Mouse (Mus musculus): ENCODE results near the gene Elavl4. TPM values are rescaled to one million over a fixed set of nuclear protein-coding genes. Genes with fewer than 3 reads are reported as not detected.

Elavl4 gene
- polyA plus RNA-seq, 2 experiments = 1.1 to 2.8 TPM

DNA sequence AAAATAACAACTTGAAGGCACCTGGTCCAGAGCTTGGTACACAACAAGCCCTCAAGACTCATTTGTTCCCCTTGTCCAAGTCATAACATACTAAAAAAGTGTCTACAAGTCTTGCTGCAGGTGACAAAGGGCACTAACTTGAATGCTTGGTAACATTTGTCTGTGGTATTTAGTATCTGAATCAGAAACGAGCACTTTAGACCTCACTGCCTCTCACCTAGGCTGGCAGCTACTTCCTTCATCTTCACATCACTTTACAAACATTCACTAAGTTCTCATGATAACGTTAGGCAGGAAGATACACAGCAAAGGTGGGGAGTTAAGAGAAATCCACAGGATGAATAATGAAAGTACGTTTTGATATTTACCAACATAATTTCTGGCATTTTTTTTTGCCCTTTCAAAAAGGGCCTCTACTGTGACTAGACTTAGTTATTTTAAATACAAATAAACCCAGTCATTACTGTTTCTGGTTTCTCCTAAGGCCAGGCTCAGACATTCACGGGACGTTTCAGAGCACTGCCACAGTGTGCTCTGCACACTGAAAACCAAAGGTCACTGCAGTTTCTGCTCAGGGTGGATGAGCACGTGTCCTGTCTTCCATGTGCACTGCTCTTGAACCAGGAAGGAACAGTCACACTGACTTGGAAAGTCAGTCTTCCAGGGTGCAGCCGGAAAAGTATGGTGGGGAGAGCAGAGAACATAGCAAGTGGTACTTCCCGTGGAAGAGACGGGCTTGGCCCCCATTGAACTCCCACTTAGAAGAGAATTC lies 84.7 kb downstream of the Elavl4 start:
- 78% methylated on average over 9 of the region's 9 CpGs for WGBS

DNA sequence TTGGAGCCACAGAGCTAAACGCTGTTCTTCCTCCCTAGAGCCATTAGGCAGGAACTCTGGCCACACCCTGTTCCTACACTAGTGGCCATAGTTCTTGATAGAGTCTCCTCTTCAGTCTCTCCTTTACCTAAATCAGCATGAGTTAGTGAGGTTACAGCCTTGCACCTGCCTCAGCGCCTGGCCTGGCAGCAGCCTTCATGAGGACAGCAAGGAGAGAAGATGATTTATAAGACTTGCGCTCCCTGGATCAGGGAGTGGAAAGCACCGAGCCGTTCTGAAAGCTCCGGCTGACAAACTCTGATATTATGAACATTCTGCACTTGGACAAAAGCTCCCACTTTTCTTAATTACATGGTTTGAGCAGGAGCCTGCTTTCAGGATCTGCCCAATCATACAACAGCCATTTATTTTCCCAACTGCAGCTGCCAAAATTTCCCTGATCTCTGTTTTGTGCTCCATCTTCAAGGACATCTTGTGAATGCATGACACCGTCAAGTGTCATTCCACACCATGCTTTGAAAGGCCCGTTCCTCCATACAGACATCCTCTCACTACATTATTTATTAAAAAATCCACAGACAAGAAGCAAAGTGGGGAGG lies 87.3 kb downstream of the Elavl4 start:
- DNase-seq (ENCODE audit: low spot score) (no peak), ATAC-seq (ENCODE audit: low FRiP score, low read depth) (no peak)
- Histone ChIP-seq H3K27ac (replicated peaks; ENCODE audit: low read depth, low read length) (no peak overlapping the region), H3K27me3 (ENCODE audit: control insufficient read depth, insufficient read depth, low read length) (no peaks in the 10 kb centered on the region), H3K9me3 (ENCODE audit: control insufficient read depth, low read length) (no peaks in the 10 kb centered on the region), H3K36me3 (ENCODE audit: control insufficient read depth, insufficient read depth, low read length) (no peaks in the 10 kb centered on the region), H3K4me2 (replicated peaks; ENCODE audit: low read depth, low read length, severe bottlenecking) (no peak overlapping the region), H3K4me1 (ENCODE audit: control insufficient read depth, insufficient read depth, low read length) (no peaks in the 10 kb centered on the region), H3K4me3 (replicated peaks; ENCODE audit: low read length) (no peak overlapping the region), H3K9ac (ENCODE audit: low read depth, low read length, severe bottlenecking) (no peak overlapping the region)
- TF ChIP-seq POLR2A (IDR thresholded peaks at IDR 0.05; ENCODE audit: borderline replicate concordance, extremely low read depth, insufficient read depth, insufficient read length) = no peak
- 71% methylated on average over 8 of the region's 8 CpGs for WGBS

More for the DNA sequence above, 84.7 kb downstream of the Elavl4 start:
- H3K4me3 ChIP-seq (replicated peaks; ENCODE audit: low read length) = no peak overlapping the region
- no peak for TF ChIP-seq POLR2A (IDR thresholded peaks at IDR 0.05; ENCODE audit: borderline replicate concordance, extremely low read depth, insufficient read depth, insufficient read length)
- no peak for DNase-seq (ENCODE audit: low spot score)
- H3K9ac ChIP-seq (ENCODE audit: low read depth, low read length, severe bottlenecking) = no peak overlapping the region
- H3K27me3 ChIP-seq (ENCODE audit: control insufficient read depth, insufficient read depth, low read length) = no peaks in the 10 kb centered on the region
- no peak overlapping the region for H3K27ac ChIP-seq (replicated peaks; ENCODE audit: low read depth, low read length)
- no peak for ATAC-seq (ENCODE audit: low FRiP score, low read depth)
- no peaks in the 10 kb centered on the region for H3K36me3 ChIP-seq (ENCODE audit: control insufficient read depth, insufficient read depth, low read length)
- no peaks in the 10 kb centered on the region for H3K9me3 ChIP-seq (ENCODE audit: control insufficient read depth, low read length)
- H3K4me2 ChIP-seq (replicated peaks; ENCODE audit: low read depth, low read length, severe bottlenecking) = no peak overlapping the region
- H3K4me1 ChIP-seq (ENCODE audit: control insufficient read depth, insufficient read depth, low read length) = no peaks in the 10 kb centered on the region

DNA sequence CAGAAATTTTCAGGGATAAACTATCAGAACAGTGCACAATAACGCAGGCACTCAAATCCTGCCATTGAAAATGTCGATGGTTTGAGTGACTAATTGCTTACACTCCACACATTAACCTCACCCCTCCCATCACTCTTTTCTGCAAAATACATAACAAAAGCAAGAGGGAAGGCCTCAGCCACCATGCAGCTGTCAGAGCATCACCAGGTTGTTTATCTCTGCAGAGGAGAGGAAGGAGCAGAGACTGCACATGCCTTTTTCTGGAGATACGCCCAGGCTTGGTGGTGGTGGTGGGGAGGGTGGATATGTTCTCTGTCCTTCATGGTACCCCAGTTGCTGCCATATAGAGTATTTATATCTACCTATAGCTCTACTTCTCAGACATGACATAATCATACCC lies 94.3 kb downstream of the Elavl4 start:
- H3K4me1 ChIP-seq (ENCODE audit: control insufficient read depth, insufficient read depth, low read length) = no peaks in the 10 kb centered on the region
- no peak overlapping the region for H3K9ac ChIP-seq (ENCODE audit: low read depth, low read length, severe bottlenecking)
- H3K27ac ChIP-seq (replicated peaks; ENCODE audit: low read depth, low read length) = no peak overlapping the region
- WGBS = 67% methylated on average over 3 of the region's 3 CpGs
- H3K4me2 ChIP-seq (replicated peaks; ENCODE audit: low read depth, low read length, severe bottlenecking) = no peak overlapping the region
- ATAC-seq (ENCODE audit: low FRiP score, low read depth) (no peak), DNase-seq (ENCODE audit: low spot score) (no peak)
- no peaks in the 10 kb centered on the region for H3K27me3 ChIP-seq (ENCODE audit: control insufficient read depth, insufficient read depth, low read length)
- H3K4me3 ChIP-seq (replicated peaks; ENCODE audit: low read length) = no peak overlapping the region
- H3K36me3 ChIP-seq (ENCODE audit: control insufficient read depth, insufficient read depth, low read length) = no peaks in the 10 kb centered on the region
- no peaks in the 10 kb centered on the region for H3K9me3 ChIP-seq (ENCODE audit: control insufficient read depth, low read length)
- no peak for TF ChIP-seq POLR2A (IDR thresholded peaks at IDR 0.05; ENCODE audit: borderline replicate concordance, extremely low read depth, insufficient read depth, insufficient read length)

DNA sequence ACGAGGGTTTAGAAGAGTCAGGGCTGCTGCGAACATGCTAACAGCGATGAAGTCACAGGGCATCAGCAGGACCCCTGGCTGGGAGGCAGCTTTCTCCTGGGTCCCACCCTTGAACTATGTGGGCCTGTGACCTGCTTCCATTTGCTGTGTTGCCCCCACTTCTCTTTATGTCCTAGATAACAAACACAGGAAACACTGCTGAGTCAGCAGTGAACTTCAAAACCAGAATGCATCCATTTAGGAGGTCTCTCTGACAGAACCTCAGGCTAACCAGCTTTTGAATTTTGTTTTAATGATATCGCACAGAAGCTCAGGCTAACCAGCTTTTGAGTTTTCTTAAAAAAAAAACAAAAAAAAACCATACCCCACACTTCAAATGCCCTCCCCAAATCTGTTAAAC lies 96.1 kb downstream of the Elavl4 start:
- Histone ChIP-seq H3K27ac (replicated peaks; ENCODE audit: low read depth, low read length) (no peak overlapping the region), H3K9ac (ENCODE audit: low read depth, low read length, severe bottlenecking) (no peak overlapping the region), H3K4me2 (replicated peaks; ENCODE audit: low read depth, low read length, severe bottlenecking) (no peak overlapping the region), H3K27me3 (ENCODE audit: control insufficient read depth, insufficient read depth, low read length) (no peaks in the 10 kb centered on the region), H3K4me3 (replicated peaks; ENCODE audit: low read length) (no peak overlapping the region), H3K9me3 (ENCODE audit: control insufficient read depth, low read length) (no peaks in the 10 kb centered on the region), H3K4me1 (ENCODE audit: control insufficient read depth, insufficient read depth, low read length) (no peaks in the 10 kb centered on the region), H3K36me3 (ENCODE audit: control insufficient read depth, insufficient read depth, low read length) (no peaks in the 10 kb centered on the region)
- DNase-seq (ENCODE audit: low spot score) (no peak), ATAC-seq (ENCODE audit: low FRiP score, low read depth) (no peak)
- TF ChIP-seq POLR2A (IDR thresholded peaks at IDR 0.05; ENCODE audit: borderline replicate concordance, extremely low read depth, insufficient read depth, insufficient read length) = no peak
- WGBS = 93% methylated on average over 4 of the region's 4 CpGs

DNA sequence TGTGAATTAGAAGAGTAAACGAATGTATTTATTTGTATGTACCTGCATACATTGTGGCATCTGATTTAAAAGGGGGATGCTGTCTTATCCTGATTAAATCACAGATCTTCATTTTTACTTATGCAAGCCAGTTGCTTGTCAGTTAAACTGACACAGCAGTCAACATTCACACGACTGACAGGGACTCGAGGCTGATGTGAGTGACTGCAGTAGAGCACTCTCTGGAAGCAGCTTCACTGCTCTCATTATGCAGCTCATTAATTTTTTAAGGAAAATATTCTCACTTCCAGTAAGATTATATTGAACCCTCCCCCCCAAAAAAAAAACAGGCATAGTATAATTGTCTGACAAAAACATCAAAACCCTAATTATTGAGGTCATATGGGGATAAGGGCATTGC lies 101.7 kb downstream of the Elavl4 start:
- Histone ChIP-seq H3K27ac (replicated peaks; ENCODE audit: low read depth, low read length) (no peak overlapping the region), H3K4me1 (ENCODE audit: control insufficient read depth, insufficient read depth, low read length) (no peaks in the 10 kb centered on the region), H3K27me3 (ENCODE audit: control insufficient read depth, insufficient read depth, low read length) (no peaks in the 10 kb centered on the region), H3K9ac (ENCODE audit: low read depth, low read length, severe bottlenecking) (no peak overlapping the region), H3K4me2 (replicated peaks; ENCODE audit: low read depth, low read length, severe bottlenecking) (no peak overlapping the region), H3K36me3 (ENCODE audit: control insufficient read depth, insufficient read depth, low read length) (no peaks in the 10 kb centered on the region), H3K9me3 (ENCODE audit: control insufficient read depth, low read length) (no peaks in the 10 kb centered on the region), H3K4me3 (replicated peaks; ENCODE audit: low read length) (no peak overlapping the region)
- WGBS = 73% methylated on average over 3 of the region's 3 CpGs
- DNase-seq (ENCODE audit: low spot score) = no peak
- no peak for TF ChIP-seq POLR2A (IDR thresholded peaks at IDR 0.05; ENCODE audit: borderline replicate concordance, extremely low read depth, insufficient read depth, insufficient read length)
- ATAC-seq (ENCODE audit: low FRiP score, low read depth) = no peak

Data from limb, embryonic 14.5 days (tissue).